Mouse (Mus musculus): ENCODE results near the gene Wasl. TPM values are rescaled to one million over a fixed set of nuclear protein-coding genes. Genes with fewer than 3 reads are reported as not detected.

Gene Wasl
- polyA plus RNA-seq, 1 experiment from 2014 or later: 69.7 TPM

DNA sequence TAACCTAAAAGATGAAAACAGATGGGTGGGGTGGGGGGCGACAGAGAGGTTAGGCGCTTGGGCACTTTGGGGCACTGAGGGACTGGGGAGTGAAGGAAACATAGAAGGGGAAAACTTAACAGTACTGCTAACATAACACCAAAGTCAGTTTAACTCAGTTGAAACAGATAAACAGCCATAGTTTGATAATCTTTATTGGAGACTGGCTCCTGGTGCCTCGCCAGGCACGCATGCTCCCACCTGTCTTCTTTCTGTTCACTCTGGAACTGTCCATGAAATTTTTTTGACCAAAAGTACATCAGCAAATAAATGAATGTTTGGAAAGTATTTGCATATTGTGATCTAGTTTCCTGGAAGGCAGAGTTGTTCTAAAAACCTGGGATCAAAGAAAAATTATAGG is 23.5 kb downstream of the Wasl start:
- Histone ChIP-seq H3K4me2 (no peak overlapping the region), H3K27ac (no peak overlapping the region), H3K4me1 (no peaks in the 10 kb centered on the region), H3K9ac (no peak overlapping the region), H3K9me3 (no peaks in the 10 kb centered on the region), H3K4me3 (no peak overlapping the region), H3K36me3 (replicated peaks) (no peaks in the 10 kb centered on the region), H3K27me3 (replicated peaks) (no peaks in the 10 kb centered on the region)
- 93% methylated on average over 4 of the region's 4 CpGs for WGBS
- ATAC-seq (replicated peaks): no peak

DNA sequence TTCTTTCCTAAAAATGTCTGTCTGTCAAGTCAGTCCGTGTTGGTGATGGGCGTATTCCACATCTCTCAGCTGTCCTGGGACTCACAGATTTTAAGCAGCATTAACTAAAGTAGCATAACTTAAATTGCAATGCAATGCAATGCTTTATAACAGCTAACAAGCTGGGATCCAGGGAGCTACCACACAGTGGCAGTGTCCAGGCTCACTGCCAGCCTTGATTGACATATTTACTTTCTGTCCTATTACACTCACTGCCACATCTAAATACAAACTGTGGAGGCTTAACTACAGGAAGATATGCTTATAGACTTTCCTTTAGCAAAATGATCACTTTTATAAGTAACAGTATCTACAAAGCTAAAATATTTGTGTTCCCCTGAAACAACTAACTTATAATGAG is 29.0 kb downstream of the Wasl start:
- 92% methylated on average over 2 of the region's 2 CpGs for WGBS
- H3K27ac ChIP-seq: no peak overlapping the region
- no peak for ATAC-seq (replicated peaks)
- no peaks in the 10 kb centered on the region for H3K4me1 ChIP-seq
- H3K4me2 ChIP-seq: no peak overlapping the region
- no peak overlapping the region for H3K9ac ChIP-seq
- H3K27me3 ChIP-seq (replicated peaks): no peaks in the 10 kb centered on the region
- no peaks in the 10 kb centered on the region for H3K36me3 ChIP-seq (replicated peaks)
- H3K9me3 ChIP-seq: no peaks in the 10 kb centered on the region
- H3K4me3 ChIP-seq: no peak overlapping the region

DNA sequence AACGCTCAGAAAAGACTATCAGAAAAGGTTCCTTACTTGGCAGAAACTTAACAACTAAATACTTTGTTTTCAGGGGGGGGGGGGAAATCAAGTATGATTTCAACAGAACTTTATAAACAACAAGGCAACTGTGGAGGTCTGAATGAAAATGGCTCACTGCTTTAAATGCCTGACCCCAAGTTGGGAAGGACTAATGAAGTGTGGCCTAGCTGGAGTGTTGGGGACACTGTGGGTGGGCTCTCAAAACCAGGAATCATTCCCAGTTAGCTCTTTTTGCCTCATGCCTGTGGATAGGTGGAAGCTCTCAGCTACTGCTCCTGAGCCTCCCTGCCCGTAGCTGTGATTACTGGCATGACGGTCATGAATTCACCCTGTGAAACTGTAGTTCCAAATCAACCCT is 30.7 kb downstream of the Wasl start:
- Histone ChIP-seq H3K9ac (no peak overlapping the region), H3K27me3 (replicated peaks) (no peaks in the 10 kb centered on the region), H3K4me1 (no peaks in the 10 kb centered on the region), H3K4me3 (no peak overlapping the region), H3K27ac (no peak overlapping the region), H3K9me3 (no peaks in the 10 kb centered on the region), H3K4me2 (no peak overlapping the region), H3K36me3 (replicated peaks) (no peaks in the 10 kb centered on the region)
- WGBS: 90% methylated on average over 3 of the region's 3 CpGs
- ATAC-seq (replicated peaks): no peak

- Histone ChIP-seq H3K4me2 (no peak overlapping the region), H3K27ac (no peak overlapping the region), H3K9ac (no peak overlapping the region), H3K4me1 (no peaks in the 10 kb centered on the region), H3K27me3 (replicated peaks) (no peaks in the 10 kb centered on the region), H3K4me3 (no peak overlapping the region), H3K9me3 (no peaks in the 10 kb centered on the region), H3K36me3 (replicated peaks) (no peaks in the 10 kb centered on the region)
- WGBS: 91% methylated on average over 4 of the region's 4 CpGs
- ATAC-seq (replicated peaks): no peak
Measured at GRCm38 (mm10) chr6:24632061-24632460, 32.7 kb downstream of the Wasl start.

GRCm38 (mm10) chr6:24628499-24628898 is 36.3 kb downstream of the Wasl start:
- 84% methylated on average over 1 of the region's 1 CpGs for WGBS
- 0 out of 2 replicates have a peak, but pooled peaks cover 5% of the 10 kb centered on the region for H3K36me3 ChIP-seq (replicated peaks)
- no peaks in the 10 kb centered on the region for H3K27me3 ChIP-seq (replicated peaks)
- H3K4me3 ChIP-seq: no peak overlapping the region
- H3K27ac ChIP-seq: no peak overlapping the region
- H3K9ac ChIP-seq: no peak overlapping the region
- no peak for ATAC-seq (replicated peaks)
- H3K9me3 ChIP-seq: no peaks in the 10 kb centered on the region
- H3K4me2 ChIP-seq: no peak overlapping the region
- no peaks in the 10 kb centered on the region for H3K4me1 ChIP-seq

- no peak overlapping the region for H3K9ac ChIP-seq
- WGBS: 67% methylated on average over 5 of the region's 5 CpGs
- no peaks in the 10 kb centered on the region for H3K4me1 ChIP-seq
- H3K4me2 ChIP-seq: no peak overlapping the region
- no peaks in the 10 kb centered on the region for H3K27me3 ChIP-seq (replicated peaks)
- H3K9me3 ChIP-seq: no peaks in the 10 kb centered on the region
- H3K4me3 ChIP-seq: no peak overlapping the region
- H3K36me3 ChIP-seq (replicated peaks): 0 out of 2 replicates have a peak, but pooled peaks cover 5% of the 10 kb centered on the region
- H3K27ac ChIP-seq: no peak overlapping the region
- peak; percentile 73 for ATAC-seq (replicated peaks)
Measured at GRCm38 (mm10) chr6:24627586-24628030, 37.2 kb downstream of the Wasl start.

DNA sequence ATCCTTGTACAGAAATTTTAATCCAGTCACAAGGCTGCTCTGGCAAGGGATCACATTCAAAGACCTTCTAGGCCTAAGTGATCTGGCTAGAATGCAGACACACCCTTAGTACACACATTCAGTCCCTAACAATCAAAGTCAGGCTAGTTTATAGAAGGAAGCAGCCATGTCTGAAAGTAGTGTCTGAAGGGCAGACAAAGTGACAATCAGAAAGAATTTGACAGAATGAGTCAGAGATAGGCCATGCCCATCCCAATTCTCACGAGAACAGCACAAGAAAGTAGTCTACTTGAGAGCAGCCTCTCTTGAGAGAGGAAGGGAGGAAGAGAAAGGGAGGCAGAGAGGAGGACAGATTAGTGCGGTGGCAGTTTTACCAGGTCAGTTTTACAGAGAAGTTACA is 42.7 kb downstream of the Wasl start:
- no peaks in the 10 kb centered on the region for H3K4me1 ChIP-seq
- H3K27ac ChIP-seq: no peak overlapping the region
- ATAC-seq (replicated peaks): no peak
- peaks cover 16% of the 10 kb centered on the region; the same call in 1 of the 2 replicates for H3K36me3 ChIP-seq (replicated peaks)
- H3K4me3 ChIP-seq: no peak overlapping the region
- H3K4me2 ChIP-seq: no peak overlapping the region
- no peaks in the 10 kb centered on the region for H3K9me3 ChIP-seq
- H3K27me3 ChIP-seq (replicated peaks): no peaks in the 10 kb centered on the region
- H3K9ac ChIP-seq: no peak overlapping the region
- 92% methylated on average over 2 of the region's 2 CpGs for WGBS

GRCm38 (mm10) chr6:24620936-24621335 is 43.9 kb downstream of the Wasl start:
- H3K9ac ChIP-seq: no peak overlapping the region
- WGBS: 86% methylated on average over 2 of the region's 2 CpGs
- peaks cover 16% of the 10 kb centered on the region; the same call in 1 of the 2 replicates for H3K36me3 ChIP-seq (replicated peaks)
- H3K9me3 ChIP-seq: no peaks in the 10 kb centered on the region
- ATAC-seq (replicated peaks): no peak
- no peak overlapping the region for H3K4me2 ChIP-seq
- H3K27me3 ChIP-seq (replicated peaks): no peaks in the 10 kb centered on the region
- H3K27ac ChIP-seq: no peak overlapping the region
- no peak overlapping the region for H3K4me3 ChIP-seq
- no peaks in the 10 kb centered on the region for H3K4me1 ChIP-seq

DNA sequence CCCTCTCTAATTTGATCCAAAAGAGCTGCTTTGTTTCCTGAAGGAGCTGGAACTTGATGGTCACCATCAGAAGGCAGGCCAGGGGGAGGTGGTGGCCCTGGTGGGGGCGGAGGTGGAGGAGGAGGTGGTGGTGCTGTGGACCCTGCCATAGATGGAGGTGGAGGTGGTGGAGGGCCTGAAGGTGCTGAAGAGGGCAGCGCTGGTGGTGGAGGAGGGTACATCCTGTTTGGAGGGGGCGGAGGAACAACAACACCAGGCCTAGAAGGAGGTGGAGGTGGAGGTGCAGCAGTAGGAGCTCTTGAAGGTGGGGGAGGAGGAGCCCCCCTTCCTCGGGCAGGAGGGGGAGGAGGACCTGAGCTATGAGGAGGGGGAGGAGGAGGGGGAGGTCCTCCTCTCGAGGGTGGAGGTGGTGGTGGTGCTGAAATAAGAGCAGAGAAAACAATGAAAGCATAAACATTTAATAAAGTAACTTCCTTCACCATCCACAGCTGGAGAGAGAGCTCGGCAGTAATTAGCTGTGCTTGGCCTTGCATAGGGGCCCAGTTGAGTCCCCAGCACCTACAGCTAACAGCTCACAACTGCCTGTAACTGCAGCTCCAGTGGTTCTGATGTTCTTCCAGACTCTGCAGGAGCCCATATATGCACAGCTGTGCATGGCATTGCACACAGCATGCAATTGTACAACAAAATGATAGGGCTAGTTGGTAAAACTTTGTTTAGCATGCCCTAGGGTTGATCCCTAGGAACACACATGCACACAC is 45.3 kb downstream of the Wasl start:
- Histone ChIP-seq H3K36me3 (replicated peaks) (peaks cover 18% of the 10 kb centered on the region; the same call in 1 of the 2 replicates), H3K4me2 (no peak overlapping the region), H3K27me3 (replicated peaks) (no peaks in the 10 kb centered on the region), H3K9ac (no peak overlapping the region), H3K27ac (no peak overlapping the region), H3K9me3 (no peaks in the 10 kb centered on the region), H3K4me1 (no peaks in the 10 kb centered on the region), H3K4me3 (no peak overlapping the region)
- peak; percentile 70; the same call in 1 of the 2 replicates for ATAC-seq (replicated peaks)
- 76% methylated on average over 6 of the region's 6 CpGs for WGBS

- peaks cover 15% of the 10 kb centered on the region; the same call in 1 of the 2 replicates for H3K36me3 ChIP-seq (replicated peaks)
- 67% methylated on average over 4 of the region's 4 CpGs for WGBS
Measured at GRCm38 (mm10) chr6:24616746-24617145, 48.1 kb downstream of the Wasl start.

GRCm38 (mm10) chr6:24613918-24614317 is 50.9 kb downstream of the Wasl start:
- H3K4me1 ChIP-seq: no peaks in the 10 kb centered on the region
- H3K9me3 ChIP-seq: no peaks in the 10 kb centered on the region
- H3K36me3 ChIP-seq (replicated peaks): peaks cover 12% of the 10 kb centered on the region; the same call in 1 of the 2 replicates
- no peaks in the 10 kb centered on the region for H3K27me3 ChIP-seq (replicated peaks)
- no peak overlapping the region for H3K9ac ChIP-seq
- WGBS: 36% methylated on average over 4 of the region's 4 CpGs
- H3K4me3 ChIP-seq: no peak overlapping the region
- H3K27ac ChIP-seq: no peak overlapping the region
- H3K4me2 ChIP-seq: no peak overlapping the region
- ATAC-seq (replicated peaks): no peak

More at GRCm38 (mm10) chr6:24616746-24617145, 48.1 kb downstream of the Wasl start:
- H3K4me2 ChIP-seq: no peak overlapping the region
- no peak overlapping the region for H3K27ac ChIP-seq
- no peak overlapping the region for H3K4me3 ChIP-seq
- H3K4me1 ChIP-seq: no peaks in the 10 kb centered on the region
- no peaks in the 10 kb centered on the region for H3K9me3 ChIP-seq
- H3K9ac ChIP-seq: no peak overlapping the region
- H3K27me3 ChIP-seq (replicated peaks): no peaks in the 10 kb centered on the region
- ATAC-seq (replicated peaks): no peak

DNA sequence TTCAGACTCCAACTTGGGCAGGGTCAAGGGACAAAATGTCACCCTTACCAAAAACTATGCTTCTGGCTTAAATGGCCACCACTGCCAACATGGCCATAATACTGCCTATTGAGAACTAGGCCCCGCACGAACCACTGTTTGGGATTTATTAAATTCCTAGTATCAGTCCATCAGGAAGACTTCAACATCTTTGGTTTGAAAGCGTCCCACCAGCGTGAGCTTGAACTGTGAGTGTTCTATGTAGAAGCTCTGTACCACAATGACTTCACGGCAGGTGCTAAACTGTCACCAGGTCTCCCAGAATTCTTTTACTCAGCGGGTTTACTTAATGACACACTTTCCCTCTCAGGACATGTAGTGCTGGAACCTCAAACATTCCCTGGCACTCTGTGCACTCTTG is 51.5 kb downstream of the Wasl start:
- no peak overlapping the region for H3K4me3 ChIP-seq
- WGBS: 92% methylated on average over 6 of the region's 6 CpGs
- H3K9me3 ChIP-seq: no peaks in the 10 kb centered on the region
- H3K4me2 ChIP-seq: no peak overlapping the region
- no peak overlapping the region for H3K27ac ChIP-seq
- no peak overlapping the region for H3K9ac ChIP-seq
- no peaks in the 10 kb centered on the region for H3K27me3 ChIP-seq (replicated peaks)
- ATAC-seq (replicated peaks): no peak
- H3K4me1 ChIP-seq: no peaks in the 10 kb centered on the region
- peaks cover 12% of the 10 kb centered on the region; the same call in 1 of the 2 replicates for H3K36me3 ChIP-seq (replicated peaks)

Measured in midbrain, embryonic 15.5 days (tissue).